Mouse (Mus musculus): Measurements from ENCODE around the gene Cby1. TPM values are rescaled to one million over a fixed set of nuclear protein-coding genes. Genes with fewer than 3 reads are reported as not detected.
A peak's percentile ranks its signal among the peaks of the same experiment; 100 is the strongest.

Gene Cby1
- 4.0 and 4.6 TPM in 2 replicates for polyA plus RNA-seq (2012; rRNA removed)
- polyA plus RNA-seq (2014; fragmentation: Nextera tagmentation; extraction: Ambion mirVana), result 13.4 and 15.7 TPM in 2 replicates

GRCm38 (mm10) chr15:79658531-79659375 lies at the start of gene Cby1, which contains the start of gene Fam227a:
Gene Cby1, plus strand, starts transcription at chr15:79659199.
Gene Fam227a, minus strand, starts transcription at chr15:79658956.
- H3K27me3 ChIP-seq (ENCODE audit: control insufficient read depth, insufficient read depth, low read length), result no peaks in the 10 kb centered on the region
- peaks cover 3 to 11% of the 10 kb centered on the region in 2 experiments; a peak in 3 of 4 replicates for H3K4me1 ChIP-seq (replicated peaks; ENCODE audit: control insufficient read depth in 2 of 2, insufficient read depth in 2 of 2, low read length in 1 of 2)
- WGBS (ENCODE audit: insufficient replicate concordance), result under 1% methylated on average over 55 of the region's 55 CpGs

GRCm38 (mm10) chr15:79609226-79609625 lies 49.8 kb upstream of the Cby1 start:
- 80% methylated on average over 2 of the region's 2 CpGs for WGBS (ENCODE audit: insufficient replicate concordance)

More at GRCm38 (mm10) chr15:79658531-79659375, at the start of gene Cby1, which contains the start of gene Fam227a:
- peak; percentile 80 to 86 (median 85) for DNase-seq (ENCODE audit: low read depth in 3 of 3, low spot score in 3 of 3)
- H3K9ac ChIP-seq (replicated peaks), result peak within 1 kb of the TSS; percentile 73
- H3K36me3 ChIP-seq (replicated peaks; ENCODE audit: control insufficient read depth, insufficient read depth, low read depth), result no peaks in the 10 kb centered on the region
- H3K27ac ChIP-seq, result peak within 1 kb of the TSS; percentile 84
- no peak for TF ChIP-seq EP300 (IDR thresholded peaks at IDR 0.05; ENCODE audit: low read depth)
- no peak for TF ChIP-seq CTCF (IDR thresholded peaks at IDR 0.05; ENCODE audit: low read depth)
- ATAC-seq (ENCODE audit: insufficient read depth), result peak; percentile 88
- peak within 1 kb of the TSS; percentile 75 to 90 for H3K4me3 ChIP-seq (ENCODE audit: insufficient read depth in 1 of 2, low read depth in 2 of 2, low read length in 2 of 2)
- H3K9me3 ChIP-seq (ENCODE audit: control insufficient read depth, low read length), result no peaks in the 10 kb centered on the region
- peak within 1 kb of the TSS; percentile 85 for H3K4me2 ChIP-seq (ENCODE audit: low read depth)

GRCm38 (mm10) chr15:79615501-79615900 lies 43.5 kb upstream of the Cby1 start:
- no peak overlapping the region for H3K27ac ChIP-seq
- ATAC-seq (ENCODE audit: insufficient read depth) (no peak), DNase-seq (ENCODE audit: low read depth in 3 of 3, low spot score in 3 of 3) (no peak)
- no peaks in the 10 kb centered on the region for H3K36me3 ChIP-seq (replicated peaks; ENCODE audit: control insufficient read depth, insufficient read depth, low read depth)
- H3K4me1 ChIP-seq (replicated peaks; ENCODE audit: control insufficient read depth in 2 of 2, insufficient read depth in 2 of 2, low read length in 1 of 2), result peaks cover 0 to 6% of the 10 kb centered on the region in 2 experiments; a peak in 3 of 4 replicates
- TF ChIP-seq EP300 (IDR thresholded peaks at IDR 0.05; ENCODE audit: low read depth) (no peak), CTCF (IDR thresholded peaks at IDR 0.05; ENCODE audit: low read depth) (no peak)
- H3K4me3 ChIP-seq (ENCODE audit: insufficient read depth in 1 of 2, low read depth in 2 of 2, low read length in 2 of 2), result no peak overlapping the region
- no peak overlapping the region for H3K9ac ChIP-seq (replicated peaks)
- H3K4me2 ChIP-seq (ENCODE audit: low read depth), result no peak overlapping the region
- H3K9me3 ChIP-seq (ENCODE audit: control insufficient read depth, low read length), result no peaks in the 10 kb centered on the region
- WGBS (ENCODE audit: insufficient replicate concordance), result 65% methylated on average over 7 of the region's 7 CpGs
- no peaks in the 10 kb centered on the region for H3K27me3 ChIP-seq (ENCODE audit: control insufficient read depth, insufficient read depth, low read length)

More at GRCm38 (mm10) chr15:79609226-79609625, 49.8 kb upstream of the Cby1 start:
- TF ChIP-seq CTCF (IDR thresholded peaks at IDR 0.05; ENCODE audit: low read depth), result no peak
- TF ChIP-seq EP300 (IDR thresholded peaks at IDR 0.05; ENCODE audit: low read depth), result no peak
- Histone ChIP-seq H3K4me2 (ENCODE audit: low read depth) (no peak overlapping the region), H3K4me3 (ENCODE audit: insufficient read depth in 1 of 2, low read depth in 2 of 2, low read length in 2 of 2) (no peak overlapping the region), H3K9me3 (ENCODE audit: control insufficient read depth, low read length) (no peaks in the 10 kb centered on the region), H3K27me3 (ENCODE audit: control insufficient read depth, insufficient read depth, low read length) (peaks cover 7% of the 10 kb centered on the region), H3K27ac (no peak overlapping the region), H3K36me3 (replicated peaks; ENCODE audit: control insufficient read depth, insufficient read depth, low read depth) (no peaks in the 10 kb centered on the region), H3K9ac (replicated peaks) (no peak overlapping the region), H3K4me1 (replicated peaks; ENCODE audit: control insufficient read depth in 2 of 2, insufficient read depth in 2 of 2, low read length in 1 of 2) (peaks cover 0 to 3% of the 10 kb centered on the region in 2 experiments; a peak in 1 of 4 replicates)
- DNase-seq (ENCODE audit: low read depth in 3 of 3, low spot score in 3 of 3) (no peak), ATAC-seq (ENCODE audit: insufficient read depth) (no peak)

- ATAC-seq (ENCODE audit: insufficient read depth), result no peak
- WGBS (ENCODE audit: insufficient replicate concordance), result 58% methylated on average over 5 of the region's 5 CpGs
Observed at GRCm38 (mm10) chr15:79616729-79617128, 42.3 kb upstream of the Cby1 start.

GRCm38 (mm10) chr15:79617135-79617534 lies 41.9 kb upstream of the Cby1 start:
- H3K4me2 ChIP-seq (ENCODE audit: low read depth), result no peak overlapping the region
- no peak for ATAC-seq (ENCODE audit: insufficient read depth)
- H3K4me1 ChIP-seq (replicated peaks; ENCODE audit: control insufficient read depth in 2 of 2, insufficient read depth in 2 of 2, low read length in 1 of 2), result peaks cover 0 to 6% of the 10 kb centered on the region in 2 experiments; a peak in 3 of 4 replicates
- H3K9me3 ChIP-seq (ENCODE audit: control insufficient read depth, low read length), result no peaks in the 10 kb centered on the region
- DNase-seq (ENCODE audit: low read depth in 3 of 3, low spot score in 3 of 3), result no peak
- TF ChIP-seq CTCF (IDR thresholded peaks at IDR 0.05; ENCODE audit: low read depth) (no peak), EP300 (IDR thresholded peaks at IDR 0.05; ENCODE audit: low read depth) (no peak)
- WGBS (ENCODE audit: insufficient replicate concordance), result 66% methylated on average over 11 of the region's 11 CpGs
- no peak overlapping the region for H3K9ac ChIP-seq (replicated peaks)
- no peak overlapping the region for H3K27ac ChIP-seq
- H3K27me3 ChIP-seq (ENCODE audit: control insufficient read depth, insufficient read depth, low read length), result no peaks in the 10 kb centered on the region
- no peak overlapping the region for H3K4me3 ChIP-seq (ENCODE audit: insufficient read depth in 1 of 2, low read depth in 2 of 2, low read length in 2 of 2)
- H3K36me3 ChIP-seq (replicated peaks; ENCODE audit: control insufficient read depth, insufficient read depth, low read depth), result no peaks in the 10 kb centered on the region

More at GRCm38 (mm10) chr15:79616729-79617128, 42.3 kb upstream of the Cby1 start:
- no peak overlapping the region for H3K4me3 ChIP-seq (ENCODE audit: insufficient read depth in 1 of 2, low read depth in 2 of 2, low read length in 2 of 2)
- TF ChIP-seq EP300 (IDR thresholded peaks at IDR 0.05; ENCODE audit: low read depth) (no peak), CTCF (IDR thresholded peaks at IDR 0.05; ENCODE audit: low read depth) (peak; percentile 16; the same call in 1 of the 2 replicates)
- no peak overlapping the region for H3K9ac ChIP-seq (replicated peaks)
- no peaks in the 10 kb centered on the region for H3K9me3 ChIP-seq (ENCODE audit: control insufficient read depth, low read length)
- no peak overlapping the region for H3K27ac ChIP-seq
- no peak overlapping the region for H3K4me2 ChIP-seq (ENCODE audit: low read depth)
- no peak for DNase-seq (ENCODE audit: low read depth in 3 of 3, low spot score in 3 of 3)
- peaks cover 0 to 6% of the 10 kb centered on the region in 2 experiments; a peak in 3 of 4 replicates for H3K4me1 ChIP-seq (replicated peaks; ENCODE audit: control insufficient read depth in 2 of 2, insufficient read depth in 2 of 2, low read length in 1 of 2)
- no peaks in the 10 kb centered on the region for H3K36me3 ChIP-seq (replicated peaks; ENCODE audit: control insufficient read depth, insufficient read depth, low read depth)
- H3K27me3 ChIP-seq (ENCODE audit: control insufficient read depth, insufficient read depth, low read length), result no peaks in the 10 kb centered on the region

Data from liver, embryonic 14.5 days (tissue).